Mouse (Mus musculus) lung, postnatal 0 days (tissue): ENCODE measurements around the gene Ctla4. TPM values are rescaled to one million over a fixed set of nuclear protein-coding genes. Genes with fewer than 3 reads are reported as not detected.

ENCODE experiments used
- ATAC-seq: fragments of 200-750 bp; cut with Nextera tagmentation; 2 replicates; pipeline ENCODE4 v1.8.0; 2017; ENCODE audit warnings: moderate library complexity
- DNase-seq: peaks from one replicate; pipeline ENCODE4 v3.0.0-alpha.2; 2016; ENCODE audit warnings: low spot score
- H3K27ac ChIP-seq: fragments of 300-500 bp; sonication (generic); 2 replicates; pipeline ENCODE4 v1.5.1; 2014; ENCODE audit warnings: antibody characterized with exemption, mild to moderate bottlenecking, low read length, mixed read lengths
- H3K27me3 ChIP-seq: fragments of 300-500 bp; sonication (generic); replicated peaks from 2 replicates; pipeline ENCODE4 v1.6.1; 2014; ENCODE audit warnings: low read length, mixed read lengths; ENCODE audit not compliant: insufficient read depth
- H3K36me3 ChIP-seq: fragments of 300-500 bp; sonication (generic); 2 replicates; pipeline ENCODE4 v1.6.1; 2014; ENCODE audit warnings: low read length, mixed read lengths; ENCODE audit not compliant: insufficient read depth
- H3K4me1 ChIP-seq: fragments of 300-500 bp; sonication (generic); 2 replicates; pipeline ENCODE4 v1.6.1; 2014; ENCODE audit warnings: antibody characterized with exemption, low read depth, low read length, mixed read lengths; ENCODE audit not compliant: insufficient read depth
- H3K4me2 ChIP-seq: fragments of 300-500 bp; sonication (generic); replicated peaks from 2 replicates; pipeline ENCODE4 v1.6.1; 2014; ENCODE audit warnings: low read depth, mild to moderate bottlenecking, low read length, moderate library complexity, mixed read lengths
- H3K4me3 ChIP-seq: fragments of 300-500 bp; sonication (generic); 2 replicates; pipeline ENCODE4 v1.5.1; 2014; ENCODE audit warnings: low read depth, low read length
- H3K9ac ChIP-seq: fragments of 300-500 bp; sonication (generic); replicated peaks from 2 replicates; pipeline ENCODE4 v1.6.1; 2014; ENCODE audit warnings: low read depth, mild to moderate bottlenecking
- H3K9me3 ChIP-seq: fragments of 300-500 bp; sonication (generic); 2 replicates; pipeline ENCODE4 v1.6.1; 2016; ENCODE audit warnings: low read length, mixed read lengths
- CTCF ChIP-seq: IDR thresholded peaks from 2 replicates; pipeline ENCODE4 v1.5.1; 2016; ENCODE audit warnings: antibody characterized with exemption, mild to moderate bottlenecking
- EP300 ChIP-seq: IDR thresholded peaks from 2 replicates; pipeline ENCODE4 v1.6.1; 2016; ENCODE audit warnings: antibody characterized with exemption, mild to moderate bottlenecking, control low read depth
- WGBS: fragments of 180-500 bp; shearing (Covaris S2); extraction: QIAGEN DNeasy Blood & Tissue Kit; methylation state at CpG from one replicate; pipeline ENCODE4 v1.1.7; 2014; 5-methylcytosine and 5-hydroxymethylcytosine counted together
- polyA plus RNA-seq: library from polyadenylated mRNA; unstranded; fragments of >200 nt; fragmentation: Nextera tagmentation; extraction: Ambion mirVana; gene quantifications from 2 replicates; pipeline ENCODE4 v1.2.1, GENCODE M21; 2015

Gene Ctla4
- polyA plus RNA-seq, 1 experiment from 2014 or later, result not detected

- Histone ChIP-seq H3K4me1 (peaks cover 5% of the 10 kb centered on the region; the same call in 1 of the 2 replicates), H3K27me3 (no peaks in the 10 kb centered on the region), H3K4me3 (no peak overlapping the region), H3K27ac (no peak overlapping the region), H3K36me3 (no peaks in the 10 kb centered on the region), H3K4me2 (no peak overlapping the region), H3K9ac (no peak overlapping the region), H3K9me3 (no peaks in the 10 kb centered on the region)
- TF ChIP-seq CTCF, result no peak
- TF ChIP-seq EP300, result no peak
- DNase-seq, result no peak
- no peak for ATAC-seq
- WGBS, result 81% methylated on average over 8 of the region's 8 CpGs
These were observed 35.6 kb upstream of the Ctla4 start for GRCm38 (mm10) chr1:60851041-60851781.

- H3K9me3 ChIP-seq, result no peaks in the 10 kb centered on the region
- H3K27ac ChIP-seq, result no peak overlapping the region
- ATAC-seq (peak; percentile 43), DNase-seq (peak; percentile 62)
- no peaks in the 10 kb centered on the region for H3K27me3 ChIP-seq
- H3K36me3 ChIP-seq, result no peaks in the 10 kb centered on the region
- no peak for TF ChIP-seq EP300
- no peak for TF ChIP-seq CTCF
- 33% methylated on average over 10 of the region's 10 CpGs for WGBS
- no peak overlapping the region for H3K4me3 ChIP-seq
- H3K4me2 ChIP-seq, result peak overlapping the region; percentile 11; the same call in 1 of the 2 replicates
- no peak overlapping the region for H3K9ac ChIP-seq
- H3K4me1 ChIP-seq, result peaks cover 5% of the 10 kb centered on the region; the same call in 1 of the 2 replicates
These were observed 34.6 kb upstream of the Ctla4 start for GRCm38 (mm10) chr1:60852075-60852769.

GRCm38 (mm10) chr1:60852770-60853147 lies 34.0 kb upstream of the Ctla4 start:
- Histone ChIP-seq H3K4me1 (peaks cover 5% of the 10 kb centered on the region; the same call in 1 of the 2 replicates), H3K4me2 (peak overlapping the region; percentile 11; the same call in 1 of the 2 replicates), H3K27me3 (no peaks in the 10 kb centered on the region), H3K36me3 (no peaks in the 10 kb centered on the region), H3K27ac (no peak overlapping the region), H3K9me3 (no peaks in the 10 kb centered on the region), H3K9ac (no peak overlapping the region), H3K4me3 (no peak overlapping the region)
- DNase-seq (no peak), ATAC-seq (no peak)
- 68% methylated on average over 6 of the region's 6 CpGs for WGBS
- no peak for TF ChIP-seq CTCF
- TF ChIP-seq EP300, result no peak

GRCm38 (mm10) chr1:60853330-60853956 lies 33.4 kb upstream of the Ctla4 start:
- TF ChIP-seq CTCF, result no peak
- TF ChIP-seq EP300, result no peak
- DNase-seq, result no peak
- Histone ChIP-seq H3K4me3 (no peak overlapping the region), H3K36me3 (no peaks in the 10 kb centered on the region), H3K4me2 (no peak overlapping the region), H3K27me3 (no peaks in the 10 kb centered on the region), H3K9ac (no peak overlapping the region), H3K4me1 (peaks cover 5% of the 10 kb centered on the region; the same call in 1 of the 2 replicates), H3K27ac (no peak overlapping the region), H3K9me3 (no peaks in the 10 kb centered on the region)
- 53% methylated on average over 7 of the region's 7 CpGs for WGBS
- ATAC-seq, result no peak

- no peak for TF ChIP-seq CTCF
- TF ChIP-seq EP300, result no peak
- Histone ChIP-seq H3K27me3 (no peaks in the 10 kb centered on the region), H3K4me2 (no peak overlapping the region), H3K4me1 (peaks cover 5% of the 10 kb centered on the region; the same call in 1 of the 2 replicates), H3K4me3 (no peak overlapping the region), H3K27ac (no peak overlapping the region), H3K9me3 (no peaks in the 10 kb centered on the region), H3K36me3 (no peaks in the 10 kb centered on the region), H3K9ac (no peak overlapping the region)
- WGBS, result 88% methylated on average over 5 of the region's 5 CpGs
- DNase-seq (no peak), ATAC-seq (no peak)
These were observed 32.8 kb upstream of the Ctla4 start for GRCm38 (mm10) chr1:60853991-60854390.
